Mouse (Mus musculus) inflammation-experienced regulatory T-cells (primary cell): ENCODE data around the gene Olfr1261. TPM values are rescaled to one million over a fixed set of nuclear protein-coding genes. Genes with fewer than 3 reads are reported as not detected.

Experiments used
- polyA plus RNA-seq, 2 experiments: library from polyadenylated mRNA; unstranded; fragments of 100-300 nt; shearing (Covaris generic); gene quantifications; one replicate each; pipeline ENCODE4 v1.2.1; 2017

Gene Olfr1261
- under 1 TPM in 1 of 2 experiments, not detected in 1; 0.38 TPM for polyA plus RNA-seq

DNA sequence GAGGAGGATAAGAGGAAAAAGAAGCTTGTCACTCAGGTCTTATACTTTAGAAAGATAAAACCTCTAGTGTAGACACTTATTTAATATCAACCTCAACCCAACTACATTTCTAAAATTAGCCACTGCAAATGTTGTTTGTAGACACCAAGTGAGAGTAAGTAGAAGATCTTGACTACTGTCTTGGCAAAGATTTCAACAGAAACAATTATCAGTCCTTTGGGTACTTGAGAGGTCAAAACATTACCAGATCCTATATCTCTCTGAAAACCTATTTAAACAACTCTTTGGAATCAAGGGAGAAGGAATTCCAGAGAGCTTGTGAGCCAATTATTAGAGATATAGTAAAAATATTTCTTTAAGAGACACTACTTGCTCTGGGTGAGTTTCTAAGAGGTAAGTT, at the start of gene Olfr1261:
Gene Olfr1261, plus strand, starts transcription at position 301 of the 400 bp plus-strand sequence.

DNA sequence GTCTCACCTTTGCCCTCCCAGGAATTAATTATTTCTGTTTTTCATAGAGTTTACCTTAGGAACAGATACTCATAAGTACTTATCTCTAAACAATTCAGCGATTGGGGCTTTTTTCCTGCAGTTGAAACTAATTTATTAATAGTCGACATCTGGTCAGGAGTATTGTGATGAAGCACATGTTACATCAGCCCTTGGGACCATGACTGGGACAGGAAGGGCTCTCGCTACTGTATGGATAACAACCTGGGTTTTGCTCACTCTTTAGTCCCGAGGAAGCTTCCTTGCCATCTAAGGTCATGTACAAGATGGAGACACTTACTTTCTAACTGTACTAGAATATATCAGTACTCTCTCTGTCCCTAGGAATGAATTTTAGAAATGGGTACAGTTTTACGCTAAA, 42.5 kb upstream of the Olfr1261 start, which contains the start of gene Olfr1259:
Gene Olfr1259, minus strand, starts transcription at position 101 of the 400 bp plus-strand sequence.

DNA sequence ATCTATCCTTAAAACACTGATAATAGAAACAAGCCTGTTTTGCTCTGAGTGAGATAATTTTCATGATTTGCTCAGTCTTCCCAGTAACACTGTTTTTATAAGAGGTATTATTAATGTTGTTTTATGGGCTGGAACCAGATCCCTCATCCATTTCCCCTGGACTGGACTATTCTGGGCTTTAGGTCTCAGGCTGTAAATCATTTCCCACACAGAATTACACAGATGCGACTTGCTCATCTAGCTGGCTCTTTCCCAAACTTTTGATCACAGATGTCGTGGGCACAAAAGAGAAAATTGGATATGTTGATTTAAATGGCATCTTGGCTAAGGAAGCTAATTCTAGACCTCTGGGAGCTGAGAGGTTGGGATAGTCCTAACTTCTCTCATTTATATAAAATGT, 16.8 kb upstream of the Olfr1261 start, which contains the start of gene Olfr1260:
Gene Olfr1260, plus strand, starts transcription at position 157 of the 400 bp plus-strand sequence.

DNA sequence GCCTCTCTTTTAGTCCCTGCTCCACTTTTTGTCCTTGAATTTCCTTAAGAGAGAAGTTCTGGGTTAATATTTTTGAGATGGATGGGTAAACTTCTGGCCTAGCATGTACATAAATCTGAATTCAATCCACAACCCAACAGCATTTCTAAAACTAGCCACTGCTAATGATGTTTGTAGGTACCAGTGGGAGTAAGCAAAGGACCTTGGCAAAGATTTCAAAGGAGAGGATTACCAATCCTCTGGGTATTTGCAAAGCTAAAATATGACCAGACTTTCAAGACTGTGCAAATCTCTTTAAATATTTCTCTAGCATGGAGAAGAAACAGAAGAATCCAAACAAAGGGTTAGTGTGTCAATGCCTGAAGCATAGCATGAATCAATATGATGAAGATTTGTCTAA, 8.8 kb downstream of the Olfr1261 start, which contains the start of gene Olfr1262:
Gene Olfr1262, plus strand, starts transcription at position 301 of the 400 bp plus-strand sequence.

DNA sequence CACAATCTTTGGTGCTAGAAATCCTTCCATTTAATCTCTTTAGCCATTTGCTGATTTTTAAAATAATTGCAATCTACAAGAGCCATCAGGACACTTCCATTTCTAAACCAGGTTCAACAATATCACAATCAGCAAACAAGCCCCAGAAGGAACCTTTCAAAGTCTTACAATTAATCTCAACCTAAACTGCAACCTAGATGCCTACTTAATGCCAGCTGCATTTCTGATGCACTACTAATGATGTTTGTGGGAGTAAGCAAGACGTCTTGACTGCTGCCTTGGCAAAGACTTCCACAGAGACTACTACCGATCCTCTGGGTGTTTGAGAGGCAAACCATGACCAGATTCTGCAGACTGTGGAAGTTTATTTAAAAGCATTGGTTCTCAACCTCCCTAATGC, 20.8 kb downstream of the Olfr1261 start, which contains the start of gene Olfr1263:
Gene Olfr1263, plus strand, starts transcription at position 301 of the 400 bp plus-strand sequence.

DNA sequence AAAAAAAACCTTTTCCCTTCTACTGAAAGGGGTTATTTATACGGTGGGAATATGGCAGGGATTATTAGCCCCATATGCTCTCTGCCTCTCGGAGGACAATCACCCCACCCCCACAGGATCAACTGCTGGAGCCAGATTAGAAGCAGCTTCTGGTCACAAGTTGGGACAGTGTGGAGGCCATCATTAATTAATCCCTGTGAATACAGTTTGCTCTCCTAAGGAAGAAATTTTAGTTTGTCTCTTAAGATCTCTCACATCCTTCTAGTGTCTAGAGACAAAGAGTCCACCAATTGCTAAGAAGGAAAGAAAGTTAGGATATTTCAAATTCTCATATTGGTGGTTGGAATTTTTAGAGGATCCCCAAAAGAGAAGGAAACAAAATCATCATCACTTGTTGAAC, 34.5 kb downstream of the Olfr1261 start, which contains the start of gene Olfr1264:
Gene Olfr1264, minus strand, starts transcription at position 101 of the 400 bp plus-strand sequence.

DNA sequence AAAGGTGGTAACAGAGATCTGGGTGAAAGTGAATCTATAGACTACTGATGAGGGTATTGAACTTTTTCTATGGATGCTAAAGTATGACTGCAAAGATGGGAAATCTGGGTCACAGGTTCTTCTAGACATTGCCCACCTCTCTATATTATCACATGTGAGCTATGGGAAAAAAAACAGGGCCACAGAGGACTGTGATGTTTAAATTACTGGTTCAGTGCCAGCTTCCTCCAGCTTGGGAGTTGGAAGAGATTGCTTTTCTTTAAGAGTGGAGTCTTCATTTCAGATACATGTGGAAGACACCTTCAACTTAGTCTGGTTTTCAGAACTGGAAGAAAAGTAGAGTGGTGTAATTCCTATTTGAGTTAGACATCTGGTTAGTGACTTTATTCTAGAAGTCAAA, 44.0 kb downstream of the Olfr1261 start, which contains the start of gene Olfr1265:
Gene Olfr1265, plus strand, starts transcription at position 301 of the 400 bp plus-strand sequence.

Other genes with a start within 250 kb of the Olfr1261 start
- gene Olfr1253, start 234.1 kb upstream of the Olfr1261 start, polyA plus RNA-seq = not detected
- gene Olfr1254, start 197.6 kb upstream of the Olfr1261 start, polyA plus RNA-seq = not detected
- not detected for gene Olfr1255, start 179.2 kb upstream of the Olfr1261 start, polyA plus RNA-seq
- gene Olfr1256, start 149.7 kb upstream of the Olfr1261 start, polyA plus RNA-seq = not detected
- gene Olfr48, start 143.0 kb upstream of the Olfr1261 start, polyA plus RNA-seq = under 1 TPM in 1 of 2 experiments, not detected in 1; 0.67 TPM
- gene Olfr1257, start 112.8 kb upstream of the Olfr1261 start, polyA plus RNA-seq = not detected
- under 1 TPM in 1 of 2 experiments, not detected in 1; 0.37 TPM for gene Olfr1258, start 63.9 kb upstream of the Olfr1261 start, polyA plus RNA-seq
- under 1 TPM in 1 of 2 experiments, not detected in 1; 0.08 TPM for gene Olfr1259, start 42.6 kb upstream of the Olfr1261 start, polyA plus RNA-seq
- gene Olfr1260, start 16.9 kb upstream of the Olfr1261 start, polyA plus RNA-seq = not detected
- not detected for gene Olfr1262, start 8.9 kb downstream of the Olfr1261 start, polyA plus RNA-seq
- gene Olfr1263, start 20.9 kb downstream of the Olfr1261 start, polyA plus RNA-seq = under 1 TPM; 0.07 to 0.34 TPM
- gene Olfr1264, start 34.4 kb downstream of the Olfr1261 start, polyA plus RNA-seq = under 1 TPM; 0.04 to 0.38 TPM
- gene Olfr1265, start 44.1 kb downstream of the Olfr1261 start, polyA plus RNA-seq = under 1 TPM; 0.07 to 0.23 TPM
- gene Olfr140, start 72.4 kb downstream of the Olfr1261 start, polyA plus RNA-seq = not detected
- gene Olfr1269, start 130.2 kb downstream of the Olfr1261 start, polyA plus RNA-seq = 1 to 10 TPM in 1 of 2 experiments, under 1 TPM in 1; 0.34 to 4.4 TPM
- gene Olfr32, start 151.1 kb downstream of the Olfr1261 start, polyA plus RNA-seq = not detected
- under 1 TPM; 0.10 to 0.27 TPM for gene Olfr1270, start 161.9 kb downstream of the Olfr1261 start, polyA plus RNA-seq
- not detected for gene Olfr1506, start 233.3 kb downstream of the Olfr1261 start, polyA plus RNA-seq